Mouse (Mus musculus): ENCODE results near the gene Msh5. TPM values are rescaled to one million over a fixed set of nuclear protein-coding genes. Genes with fewer than 3 reads are reported as not detected.

Gene Msh5
- 10 to 100 TPM in 1 of 2 experiments, 1 to 10 TPM in 1; 9.7 to 13.8 TPM for total RNA-seq (2023)

GRCm38 (mm10) chr17:35046681-35047455 lies at the start of gene Msh5:
Gene Msh5 (minus strand): TSS chr17:35046745.

DNA sequence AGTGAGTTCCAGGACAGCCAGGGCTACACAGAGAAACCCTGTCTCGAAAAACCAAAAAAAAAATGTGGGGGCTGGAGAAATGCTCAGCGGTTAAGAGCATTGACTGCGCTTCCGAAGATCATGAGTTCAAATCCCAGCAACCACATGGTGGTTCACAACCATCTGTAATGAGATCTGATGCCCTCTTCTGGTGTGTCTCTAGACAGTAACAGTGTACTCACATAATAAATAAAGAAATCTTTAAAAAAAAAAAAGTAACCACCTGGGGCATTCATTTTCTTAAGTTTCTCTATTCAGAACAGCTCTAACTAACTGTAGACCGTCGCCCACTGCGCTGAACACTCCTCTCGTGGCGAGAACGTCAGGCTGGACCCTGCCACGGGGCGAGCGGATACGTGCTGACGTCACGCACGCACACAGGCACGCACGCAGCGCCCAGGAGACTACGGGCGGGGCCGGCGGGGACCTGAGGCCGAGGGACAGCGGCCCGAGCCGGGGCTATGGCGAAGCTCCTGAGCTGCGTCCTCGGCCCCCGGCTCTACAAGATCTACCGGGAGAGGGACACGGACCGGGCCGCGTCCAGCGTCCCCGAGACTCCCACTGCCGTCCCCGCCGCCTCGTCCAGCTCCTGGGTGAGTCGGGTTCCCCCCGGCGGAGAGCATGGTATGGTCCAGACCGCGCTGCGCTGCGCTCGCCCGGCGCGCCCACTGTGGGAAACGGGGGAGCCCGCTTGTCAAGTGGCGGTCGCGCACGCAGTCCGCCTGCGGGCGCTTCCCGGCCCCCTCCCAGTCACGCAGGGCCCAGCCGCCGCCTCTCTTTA lies 42.5 kb upstream of the Msh5 start, which contains the start of gene Abhd16a:
Gene Abhd16a (plus strand): TSS at position 439 of the 820 bp plus-strand sequence.

DNA sequence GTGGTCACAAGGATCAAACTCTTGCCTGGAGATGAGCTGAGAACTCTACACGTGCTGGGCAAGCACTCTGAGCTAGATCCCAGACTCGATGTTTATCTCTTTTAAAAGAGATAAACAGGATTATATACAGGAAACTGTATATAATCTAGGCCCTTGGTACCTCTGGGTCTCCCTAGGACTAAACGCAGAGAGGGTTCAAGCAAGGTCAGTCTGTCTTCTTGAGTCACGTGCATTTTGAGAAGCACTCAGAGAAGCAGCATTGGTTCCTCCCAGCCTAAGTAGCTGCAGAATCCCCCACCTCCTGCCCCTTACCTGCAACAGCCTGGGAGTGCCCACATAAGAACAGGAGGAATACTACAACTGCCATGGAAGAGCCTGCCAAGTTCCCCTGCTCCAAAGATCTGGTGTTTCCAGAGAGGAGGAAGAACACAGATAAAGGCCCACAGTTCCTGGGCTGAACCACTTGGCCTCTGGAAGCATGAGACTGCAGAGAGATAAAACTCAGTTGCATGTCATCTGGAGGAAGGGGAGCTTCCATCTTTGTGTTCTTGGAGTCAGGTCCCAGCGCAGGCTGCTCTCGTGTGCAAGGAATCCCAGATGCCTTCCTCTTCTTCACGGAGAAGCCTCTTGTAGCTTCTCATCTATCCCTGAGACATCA lies 38.8 kb upstream of the Msh5 start, which contains the start of gene Ly6g6f:
Gene Ly6g6f (minus strand): TSS at position 403 of the 658 bp plus-strand sequence.

DNA sequence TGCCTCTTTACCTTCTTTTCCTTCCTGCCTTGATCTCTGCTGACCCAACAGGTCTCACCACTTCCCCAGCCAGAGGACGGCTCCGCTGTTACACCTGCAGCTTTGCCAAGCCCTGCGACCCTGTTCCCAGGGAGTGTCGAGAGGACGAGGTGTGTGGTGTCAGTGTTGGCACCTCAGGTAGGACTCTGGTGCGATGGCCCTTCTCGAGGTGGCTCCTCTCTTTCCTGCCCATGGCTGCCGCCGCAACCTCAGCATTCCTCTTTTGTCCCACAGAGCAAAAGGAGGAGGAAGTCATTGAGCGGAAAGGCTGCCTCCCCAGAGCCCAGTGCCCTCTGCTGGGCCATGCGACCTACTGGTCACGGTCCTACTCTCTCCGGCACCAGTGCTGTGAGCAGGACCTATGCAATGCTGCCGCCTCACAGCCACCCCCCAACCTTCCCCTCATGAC lies 31.3 kb upstream of the Msh5 start, which contains the start of gene Ly6g6d:
Gene Ly6g6d (minus strand): TSS at position 280 of the 448 bp plus-strand sequence.

GRCm38 (mm10) chr17:35076507-35077176 lies 30.1 kb upstream of the Msh5 start, which contains the start of gene Ly6g6e:
Gene Ly6g6e (plus strand): TSS chr17:35076902.

GRCm38 (mm10) chr17:35066084-35066483 lies 19.5 kb upstream of the Msh5 start, which contains the start of gene Mpig6b:
Gene Mpig6b (minus strand): TSS chr17:35066184.

GRCm38 (mm10) chr17:35064951-35065947 lies 18.7 kb upstream of the Msh5 start, which contains the start of gene Ly6g6c:
Gene Ly6g6c (plus strand): TSS chr17:35065388.

DNA sequence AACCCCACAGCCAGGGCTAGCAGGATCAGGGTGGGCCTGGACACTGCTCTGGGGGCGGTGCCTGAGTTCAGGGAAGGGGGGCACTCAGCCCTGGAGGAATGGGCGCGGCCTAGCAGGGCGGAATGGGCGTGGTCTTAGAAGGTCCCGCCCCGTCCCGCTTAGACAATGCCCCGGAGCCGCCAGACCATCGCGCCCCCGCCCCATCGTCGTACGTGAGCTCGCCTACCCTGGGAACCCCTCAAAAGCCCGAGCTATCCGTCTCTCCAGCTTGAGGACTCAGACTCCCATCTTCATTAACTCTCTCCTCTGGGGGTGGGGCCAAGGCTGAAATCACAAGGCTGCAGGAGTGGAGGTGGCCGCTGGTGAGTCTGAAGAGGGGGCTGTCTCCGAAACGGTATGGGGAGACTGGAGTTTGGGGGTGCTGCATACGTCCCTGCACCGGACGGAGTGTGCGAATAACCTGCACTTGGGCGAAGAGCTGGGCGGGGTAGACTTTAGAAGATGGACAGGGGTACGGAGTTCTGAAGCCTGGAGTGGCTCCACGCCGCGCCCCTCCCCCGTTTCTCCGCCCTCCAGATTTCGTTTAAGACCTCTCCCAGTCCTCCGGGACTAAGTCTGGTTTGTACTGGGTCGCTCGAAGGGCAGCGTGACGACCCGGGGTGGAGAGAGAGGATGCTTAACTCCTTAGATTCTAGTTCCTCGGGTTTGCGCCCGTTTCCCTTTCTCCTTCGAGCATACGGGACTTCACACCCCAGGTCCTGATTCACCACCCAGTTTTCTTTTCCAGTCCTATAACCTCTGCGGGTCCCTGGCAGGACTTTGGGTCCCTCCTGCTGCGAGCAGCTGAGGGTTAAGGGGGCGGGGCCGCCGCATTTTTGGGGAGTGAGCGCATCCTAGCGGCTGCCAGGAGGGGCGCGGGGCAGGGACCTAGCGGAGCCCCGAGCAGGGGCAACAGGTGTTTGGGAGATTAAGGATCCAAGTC lies 12.7 kb upstream of the Msh5 start, which contains the start of gene Ddah2:
Gene Ddah2 (plus strand): TSS at position 125 of the 982 bp plus-strand sequence.

GRCm38 (mm10) chr17:35049561-35050016 lies 3.0 kb upstream of the Msh5 start, which contains the start of gene Clic1:
Gene Clic1 (plus strand): TSS chr17:35049966.

DNA sequence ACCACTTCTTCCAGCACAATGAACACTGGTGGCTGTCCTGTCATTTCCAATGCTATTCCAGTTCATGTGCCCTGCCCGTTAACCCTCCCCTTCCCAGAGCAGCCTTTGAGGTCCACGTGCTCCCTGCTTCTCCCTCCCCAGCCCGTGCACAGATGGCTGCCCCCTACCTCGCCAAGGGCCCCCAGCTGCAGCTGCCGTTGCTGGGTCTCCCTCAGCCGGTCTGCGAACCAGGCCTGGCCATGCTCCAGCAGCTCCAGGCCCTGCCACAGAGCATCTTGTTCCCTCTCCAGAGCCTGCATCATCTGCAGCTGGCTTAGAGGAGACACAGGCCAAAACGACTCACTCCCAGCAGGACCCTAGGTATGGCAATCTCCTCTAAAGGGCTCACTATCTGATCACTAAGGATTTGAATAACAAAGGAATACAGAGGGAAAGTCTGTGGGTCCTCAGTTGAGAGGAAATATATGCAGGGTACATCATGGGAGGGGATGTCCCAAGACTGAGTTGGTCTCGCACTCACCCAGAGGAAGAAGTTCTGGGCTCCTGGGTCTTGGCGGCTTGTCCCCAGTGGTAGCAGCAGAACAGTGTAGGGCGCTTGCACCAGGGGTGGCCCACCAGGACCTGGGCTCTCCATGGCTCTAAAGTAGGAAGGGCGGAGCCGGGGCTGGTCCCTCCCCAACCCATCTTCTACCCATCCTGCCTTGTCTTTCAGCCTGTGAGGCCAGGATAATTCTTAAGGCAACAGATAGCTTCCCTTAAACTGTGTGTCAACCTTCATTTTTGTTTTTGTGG lies 19.1 kb downstream of the Msh5 start, which contains the start of gene Sapcd1:
Gene Sapcd1 (minus strand): TSS at position 740 of the 792 bp plus-strand sequence.

DNA sequence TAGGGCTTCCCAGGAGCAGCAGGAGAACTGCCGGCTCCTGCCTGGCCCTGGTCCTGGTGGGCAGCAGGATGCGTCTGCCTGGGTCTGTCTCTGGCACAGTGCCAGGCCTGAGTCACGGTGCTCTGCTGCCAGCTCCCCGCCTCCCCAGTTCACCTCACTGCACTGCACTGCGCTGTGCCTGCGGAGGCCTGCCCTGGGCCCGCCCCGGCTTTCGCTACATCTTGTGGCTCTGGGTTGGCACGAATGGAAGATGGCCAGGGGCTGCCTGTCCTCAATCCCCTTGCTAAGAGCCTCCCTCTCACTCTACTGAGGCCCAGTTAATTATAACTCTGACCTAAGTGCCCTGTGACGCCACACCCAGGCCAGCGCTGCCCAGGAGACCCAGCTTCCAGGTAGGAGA lies 30.2 kb downstream of the Msh5 start, which contains the start of gene Vwa7:
Gene Vwa7 (plus strand): TSS at position 204 of the 400 bp plus-strand sequence.

DNA sequence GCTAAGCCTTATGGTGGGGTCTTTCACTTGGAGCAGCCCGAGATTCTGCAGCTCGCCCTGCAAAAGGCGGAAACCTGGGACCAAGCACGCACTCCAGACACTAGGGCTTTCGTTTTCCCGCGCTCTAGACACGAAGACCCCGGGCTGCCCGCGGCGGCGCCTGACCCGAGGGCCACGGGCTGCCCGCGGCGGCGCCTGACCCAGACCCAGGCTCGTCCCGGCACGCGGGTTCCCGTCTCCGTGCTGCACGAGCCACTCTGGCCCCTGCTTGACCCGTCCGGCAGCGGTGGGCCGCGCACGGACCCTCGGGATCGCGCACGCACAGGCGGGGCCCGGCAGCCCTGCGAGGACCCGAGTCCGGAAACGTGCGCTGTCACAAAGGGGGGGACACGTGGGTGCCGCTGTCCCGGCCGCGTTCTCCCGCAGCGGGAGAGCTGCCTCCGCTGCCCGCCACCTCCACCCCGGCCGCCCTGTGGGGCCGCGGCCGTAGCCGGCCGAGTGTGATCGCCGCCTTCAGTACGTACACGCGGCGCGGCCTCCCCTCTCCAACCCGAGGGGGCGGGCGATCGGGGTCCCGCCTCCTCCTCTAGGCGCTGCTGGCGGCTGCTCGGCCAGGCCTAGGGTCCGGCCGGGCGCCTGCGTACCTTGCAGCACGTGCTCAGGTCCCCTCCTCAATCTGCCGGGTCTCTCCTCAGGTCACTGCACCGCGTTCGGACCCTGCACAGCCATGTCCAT lies 45.7 kb downstream of the Msh5 start, which contains the start of gene Vars:
Gene Vars (plus strand): TSS at position 271 of the 735 bp plus-strand sequence.

DNA sequence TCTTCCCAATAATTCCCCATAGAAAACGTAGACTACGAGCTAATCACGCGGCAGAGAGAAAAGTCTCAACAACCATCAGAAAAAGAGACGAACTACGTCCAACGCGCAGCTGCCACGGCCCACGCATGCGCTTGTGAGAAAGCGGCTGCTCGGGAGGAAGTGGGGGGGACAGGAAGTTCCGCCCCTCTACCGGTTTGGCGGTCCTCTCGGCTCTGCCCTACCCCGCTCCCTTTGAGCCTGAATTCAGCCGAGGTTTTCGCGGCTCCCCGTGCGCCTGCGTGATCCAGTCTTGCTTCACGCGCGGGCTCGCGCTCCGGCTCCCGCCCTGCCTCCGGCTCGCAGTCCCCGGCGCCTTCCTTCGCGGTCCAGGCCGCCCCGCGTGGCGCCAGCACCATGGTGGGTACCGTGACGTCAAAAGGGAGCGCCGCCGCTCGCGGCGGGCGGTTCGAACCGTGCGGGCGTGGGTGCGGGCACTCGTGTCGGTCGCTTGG lies 64.8 kb downstream of the Msh5 start, which contains the start of gene Lsm2:
Gene Lsm2 (plus strand): TSS at position 173 of the 491 bp plus-strand sequence.

